Mouse (Mus musculus) spleen, adult 2 months (tissue): ENCODE measurements around the gene Med21. TPM values are rescaled to one million over a fixed set of nuclear protein-coding genes. Genes with fewer than 3 reads are reported as not detected.

Experiments used
- DNase-seq, 2 experiments: peaks; one replicate each; pipeline versions ENCODE4 v3.0.0 to v3.0.0-alpha.2; 2012 to 2021; ENCODE audit warnings: low spot score in 2 of 2, low read depth in 1 of 2
- H3K27ac ChIP-seq: fragments of 200-500 bp; 2 replicates; pipeline ENCODE4 v1.5.1; 2012; ENCODE audit warnings: low read length, inconsistent platforms; ENCODE audit not compliant: insufficient read depth
- H3K27me3 ChIP-seq: fragments of 200-500 bp; 2 replicates; pipeline ENCODE4 v1.6.1; 2012; ENCODE audit warnings: mild to moderate bottlenecking, moderate library complexity, low read length, inconsistent platforms; ENCODE audit not compliant: control insufficient read depth, insufficient read depth
- H3K36me3 ChIP-seq: fragments of 200-500 bp; 2 replicates; pipeline ENCODE4 v1.6.1; 2012; ENCODE audit warnings: mild to moderate bottlenecking, low read length, inconsistent platforms; ENCODE audit not compliant: control insufficient read depth, insufficient read depth
- H3K4me1 ChIP-seq: fragments of 200-500 bp; 2 replicates; pipeline ENCODE4 v1.6.1; 2011; ENCODE audit warnings: inconsistent platforms; ENCODE audit not compliant: control insufficient read depth, insufficient read depth, insufficient read length
- H3K4me3 ChIP-seq: fragments of 200-500 bp; 2 replicates; pipeline ENCODE4 v1.5.1; 2011; ENCODE audit warnings: mild to moderate bottlenecking, inconsistent platforms; ENCODE audit not compliant: insufficient read depth, insufficient read length; ENCODE audit errors: extremely low read depth
- CTCF ChIP-seq: fragments of 200-500 bp; IDR thresholded peaks from 2 replicates; pipeline ENCODE4 v1.5.1; 2011; ENCODE audit warnings: mild to moderate bottlenecking, inconsistent platforms; ENCODE audit not compliant: insufficient read depth, insufficient read length, insufficient replicate concordance; ENCODE audit errors: extremely low read depth
- POLR2A ChIP-seq: fragments of 200-500 bp; IDR thresholded peaks from 2 replicates; pipeline ENCODE4 v1.6.1; 2011; ENCODE audit warnings: low read depth, low read length, inconsistent platforms
- WGBS: fragments of 180-500 bp; shearing (Covaris S2); methylation state at CpG from one replicate; pipeline ENCODE4 v1.1.7; 2018; 5-methylcytosine and 5-hydroxymethylcytosine counted together
- polyA plus RNA-seq: library from polyadenylated mRNA; depleted of rRNA; stranded (reverse); fragments of >200 nt; gene quantifications from 2 replicates; pipeline ENCODE4 v1.2.3, GENCODE M21; 2012

Med21 gene
- polyA plus RNA-seq, 1 experiment: 13.4 TPM

DNA sequence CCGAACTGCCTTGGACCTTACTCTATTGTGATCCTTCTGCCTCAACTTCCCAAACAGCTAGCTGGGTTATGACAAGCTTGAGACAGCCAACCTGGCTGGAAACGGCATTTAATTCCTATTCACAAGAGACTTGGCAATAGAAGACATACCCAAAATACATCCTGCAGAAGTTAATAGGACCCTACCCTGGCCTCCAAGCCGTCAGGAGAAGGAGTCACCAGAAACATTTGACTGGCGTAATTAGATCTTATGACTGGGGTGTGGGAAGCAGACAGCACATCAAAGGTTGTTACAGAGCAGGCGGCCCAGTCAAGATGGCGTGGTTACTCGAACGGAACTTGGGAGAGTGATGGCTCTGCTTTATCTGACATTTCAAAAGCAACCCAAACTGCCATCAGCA is 10.5 kb upstream of the Med21 start:
- 90% methylated on average over 8 of the region's 8 CpGs for WGBS
- TF ChIP-seq POLR2A (no peak), CTCF (no peak)

DNA sequence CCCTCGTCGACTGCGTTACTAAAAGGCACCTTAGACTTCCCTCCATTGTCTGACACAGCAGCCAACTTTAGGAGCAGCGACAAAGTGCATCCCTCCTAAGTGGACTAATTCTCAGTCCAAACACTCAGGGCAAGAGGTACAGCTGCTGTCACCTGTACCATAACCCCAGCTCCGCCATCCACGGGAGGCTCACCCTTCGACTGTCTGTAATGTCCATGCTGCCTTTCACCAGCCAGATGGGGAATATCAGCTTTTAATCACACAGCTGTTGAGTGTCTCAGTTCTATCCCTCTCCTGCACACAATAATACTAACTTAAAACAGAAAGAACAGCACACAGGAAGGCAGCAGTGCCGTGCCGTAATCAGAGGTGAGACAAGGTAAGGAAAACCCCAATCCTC is 9.9 kb upstream of the Med21 start:
- no peak overlapping the region for H3K4me3 ChIP-seq
- H3K27me3 ChIP-seq: no peaks in the 10 kb centered on the region
- no peaks in the 10 kb centered on the region for H3K36me3 ChIP-seq
- no peak for TF ChIP-seq CTCF
- TF ChIP-seq POLR2A: no peak
- H3K4me1 ChIP-seq: peaks cover 5% of the 10 kb centered on the region; the same call in 1 of the 2 replicates
- H3K27ac ChIP-seq: no peak overlapping the region
- WGBS: 92% methylated on average over 9 of the region's 9 CpGs
- DNase-seq: no peak

More for the DNA sequence above, 10.5 kb upstream of the Med21 start:
- H3K4me1 ChIP-seq: peaks cover 5% of the 10 kb centered on the region; the same call in 1 of the 2 replicates
- DNase-seq: no peak
- no peak overlapping the region for H3K27ac ChIP-seq
- H3K4me3 ChIP-seq: no peak overlapping the region
- no peaks in the 10 kb centered on the region for H3K36me3 ChIP-seq
- no peaks in the 10 kb centered on the region for H3K27me3 ChIP-seq

GRCm38 (mm10) chr6:146633097-146633496 is 9.2 kb upstream of the Med21 start:
- H3K27me3 ChIP-seq: no peaks in the 10 kb centered on the region
- 68% methylated on average over 8 of the region's 8 CpGs for WGBS
- H3K4me1 ChIP-seq: peaks cover 5% of the 10 kb centered on the region; the same call in 1 of the 2 replicates
- no peak for TF ChIP-seq POLR2A
- TF ChIP-seq CTCF: no peak
- H3K36me3 ChIP-seq: no peaks in the 10 kb centered on the region
- no peak for DNase-seq
- H3K4me3 ChIP-seq: no peak overlapping the region
- H3K27ac ChIP-seq: no peak overlapping the region

DNA sequence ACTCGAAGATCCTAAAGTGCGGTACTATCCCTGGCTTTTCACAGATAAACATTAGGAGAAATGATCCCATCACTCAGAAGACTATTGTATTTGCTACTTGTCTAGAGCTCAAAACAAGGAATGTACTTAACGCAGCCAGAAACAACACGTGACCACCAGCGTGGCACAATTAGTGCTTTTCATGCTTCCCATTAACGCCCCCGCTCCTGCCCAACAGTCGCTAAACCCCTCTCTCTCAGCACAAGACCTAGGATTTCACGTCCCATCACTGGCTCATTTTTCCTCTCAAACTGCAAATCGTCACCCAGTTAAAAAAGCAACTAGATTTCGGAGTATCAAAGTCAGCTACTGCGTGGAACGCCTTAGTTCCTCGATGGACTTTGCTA is 8.7 kb upstream of the Med21 start:
- H3K4me3 ChIP-seq: peak overlapping the region; percentile 71
- TF ChIP-seq POLR2A (no peak), CTCF (no peak)
- H3K27ac ChIP-seq: peak overlapping the region; percentile 49; the same call in 1 of the 2 replicates
- no peaks in the 10 kb centered on the region for H3K36me3 ChIP-seq
- 15% methylated on average over 14 of the region's 14 CpGs for WGBS
- H3K27me3 ChIP-seq: no peaks in the 10 kb centered on the region
- DNase-seq: no peak
- H3K4me1 ChIP-seq: peaks cover 5% of the 10 kb centered on the region; the same call in 1 of the 2 replicates

- Histone ChIP-seq H3K4me1 (peaks cover 5% of the 10 kb centered on the region; the same call in 1 of the 2 replicates), H3K27ac (peak overlapping the region; percentile 49), H3K36me3 (no peaks in the 10 kb centered on the region), H3K27me3 (no peaks in the 10 kb centered on the region), H3K4me3 (peak overlapping the region; percentile 71)
- under 1% methylated on average over 81 of the region's 82 CpGs for WGBS
- TF ChIP-seq POLR2A (no peak), CTCF (no peak)
- peak; percentile 59 to 60 for DNase-seq
Measured at GRCm38 (mm10) chr6:146634015-146634722, 8.2 kb upstream of the Med21 start.

GRCm38 (mm10) chr6:146634759-146635606 is 7.4 kb upstream of the Med21 start:
- H3K27ac ChIP-seq: no peak overlapping the region
- WGBS: 76% methylated on average over 4 of the region's 4 CpGs
- no peak for DNase-seq
- no peak for TF ChIP-seq POLR2A
- H3K27me3 ChIP-seq: no peaks in the 10 kb centered on the region
- no peak overlapping the region for H3K4me3 ChIP-seq
- H3K36me3 ChIP-seq: no peaks in the 10 kb centered on the region
- peaks cover 5% of the 10 kb centered on the region; the same call in 1 of the 2 replicates for H3K4me1 ChIP-seq
